Mouse (Mus musculus) kidney, embryonic 16.5 days (tissue): ENCODE measurements around the gene Olfr1009. TPM values are rescaled to one million over a fixed set of nuclear protein-coding genes. Genes with fewer than 3 reads are reported as not detected.

Experiments
- polyA plus RNA-seq: library from polyadenylated mRNA; unstranded; fragments of >200 nt; fragmentation: Nextera tagmentation; extraction: Ambion mirVana; gene quantifications from 2 replicates; pipeline ENCODE4 v1.2.1, GENCODE M21; 2015

The Olfr1009 gene
- polyA plus RNA-seq, 1 experiment from 2014 or later = not detected

Other genes starting within 250 kb of the Olfr1009 start
- not detected in 2 replicates for gene 4833423E24Rik, start 196.4 kb upstream of the Olfr1009 start, polyA plus RNA-seq
- not detected in 2 replicates for gene Olfr996, start 136.2 kb upstream of the Olfr1009 start, polyA plus RNA-seq
- gene Olfr998, start 126.5 kb upstream of the Olfr1009 start, polyA plus RNA-seq = not detected in 2 replicates
- gene Olfr1000, start 103.5 kb upstream of the Olfr1009 start, polyA plus RNA-seq = not detected in 2 replicates
- not detected in 2 replicates for gene Olfr1002, start 64.7 kb upstream of the Olfr1009 start, polyA plus RNA-seq
- gene Olfr154, start 51.0 kb upstream of the Olfr1009 start, polyA plus RNA-seq = not detected in 2 replicates
- gene Olfr1006, start 36.7 kb upstream of the Olfr1009 start, polyA plus RNA-seq = not detected in 2 replicates
- not detected in 2 replicates for gene Olfr1008, start 26.0 kb upstream of the Olfr1009 start, polyA plus RNA-seq
- gene Olfr1012, start 47.3 kb downstream of the Olfr1009 start, polyA plus RNA-seq = not detected in 2 replicates
- not detected in 2 replicates for gene Olfr1013, start 51.7 kb downstream of the Olfr1009 start, polyA plus RNA-seq
- not detected in 2 replicates for gene Olfr1014, start 57.3 kb downstream of the Olfr1009 start, polyA plus RNA-seq
- not detected in 2 replicates for gene Olfr1015, start 66.6 kb downstream of the Olfr1009 start, polyA plus RNA-seq
- not detected in 2 replicates for gene Olfr1016, start 87.1 kb downstream of the Olfr1009 start, polyA plus RNA-seq
- gene Olfr1018, start 103.1 kb downstream of the Olfr1009 start, polyA plus RNA-seq = not detected in 2 replicates
- gene Olfr1019, start 130.1 kb downstream of the Olfr1009 start, polyA plus RNA-seq = not detected in 2 replicates
- not detected in 2 replicates for gene Olfr1020, start 131.6 kb downstream of the Olfr1009 start, polyA plus RNA-seq
- not detected in 2 replicates for gene Olfr1022, start 153.2 kb downstream of the Olfr1009 start, polyA plus RNA-seq
- not detected in 2 replicates for gene Olfr1023, start 170.2 kb downstream of the Olfr1009 start, polyA plus RNA-seq
- gene Olfr1024, start 189.6 kb downstream of the Olfr1009 start, polyA plus RNA-seq = not detected in 2 replicates
- gene Olfr1025-ps1, start 199.8 kb downstream of the Olfr1009 start, polyA plus RNA-seq = not detected in 2 replicates
- gene Olfr1026, start 206.1 kb downstream of the Olfr1009 start, polyA plus RNA-seq = not detected in 2 replicates
- not detected in 2 replicates for gene Olfr1028, start 235.0 kb downstream of the Olfr1009 start, polyA plus RNA-seq